Mouse (Mus musculus): Measurements from ENCODE around the gene Adap2. TPM values are rescaled to one million over a fixed set of nuclear protein-coding genes. Genes with fewer than 3 reads are reported as not detected.

The Adap2 gene
- polyA plus RNA-seq, 1 experiment from 2014 or later: 1.5 TPM

DNA sequence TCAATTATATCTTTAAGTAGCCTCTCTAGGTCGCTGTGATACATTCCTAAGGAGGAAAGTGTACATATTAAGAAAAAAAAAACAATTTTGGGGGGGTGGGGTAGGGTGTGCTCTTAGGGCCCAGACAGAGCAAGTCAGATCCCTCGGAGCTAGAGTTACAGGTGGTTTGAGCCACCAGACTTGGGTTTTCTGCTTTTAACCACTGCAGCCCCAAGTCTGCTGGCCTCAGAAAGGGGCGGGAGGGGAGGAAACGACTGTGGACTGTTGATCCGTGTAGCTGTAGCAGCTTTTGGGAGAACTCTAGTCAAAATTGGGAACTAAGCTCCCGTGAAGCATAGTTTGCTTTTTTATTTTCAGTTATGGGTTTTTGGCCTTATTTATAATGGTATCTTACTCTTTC lies 56.4 kb downstream of the Adap2 start:
- Histone ChIP-seq H3K4me3 (ENCODE audit: low read depth, low read length) (no peak overlapping the region; the same call in 1 of the 2 replicates), H3K4me2 (ENCODE audit: low read depth) (peak overlapping the region; percentile 61; the same call in 1 of the 2 replicates), H3K27me3 (ENCODE audit: control insufficient read depth, insufficient read depth, low read length) (no peaks in the 10 kb centered on the region), H3K27ac (ENCODE audit: low read depth, low read length) (no peak overlapping the region), H3K9me3 (ENCODE audit: control insufficient read depth, low read length) (no peaks in the 10 kb centered on the region), H3K4me1 (ENCODE audit: control insufficient read depth, insufficient read depth, low read length) (peaks cover 10% of the 10 kb centered on the region), H3K9ac (ENCODE audit: low read length) (no peak overlapping the region), H3K36me3 (ENCODE audit: control insufficient read depth, insufficient read depth, low read length) (no peaks in the 10 kb centered on the region)
- DNase-seq (ENCODE audit: low spot score) (no peak), ATAC-seq (ENCODE audit: insufficient read depth, low FRiP score, low TSS enrichment) (no peak)
- 60% methylated on average over 6 of the region's 6 CpGs for WGBS

DNA sequence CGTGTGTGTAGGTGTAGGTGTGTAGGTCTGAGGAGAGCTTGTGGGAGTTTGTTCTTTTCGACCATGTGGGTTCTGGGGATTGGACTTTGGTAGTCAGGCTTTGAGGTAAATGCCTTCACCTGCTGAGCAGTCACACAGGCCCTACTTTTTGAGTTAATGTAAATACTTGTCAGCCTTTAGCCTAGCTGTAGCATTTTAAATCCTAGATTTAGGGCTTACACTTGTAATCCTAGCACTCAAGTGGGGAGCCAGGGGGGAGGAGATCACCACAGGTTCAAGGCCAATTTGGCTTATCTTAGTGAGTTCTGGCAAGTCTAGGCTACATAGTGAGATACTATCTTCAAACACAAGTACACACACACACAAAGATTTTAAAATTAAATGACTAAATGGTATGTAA lies 58.4 kb downstream of the Adap2 start:
- no peaks in the 10 kb centered on the region for H3K27me3 ChIP-seq (ENCODE audit: control insufficient read depth, insufficient read depth, low read length)
- WGBS: 91% methylated on average over 2 of the region's 2 CpGs
- ATAC-seq (ENCODE audit: insufficient read depth, low FRiP score, low TSS enrichment) (no peak), DNase-seq (ENCODE audit: low spot score) (no peak)
- no peak overlapping the region for H3K4me3 ChIP-seq (ENCODE audit: low read depth, low read length)
- no peak overlapping the region for H3K27ac ChIP-seq (ENCODE audit: low read depth, low read length)
- H3K9me3 ChIP-seq (ENCODE audit: control insufficient read depth, low read length): no peaks in the 10 kb centered on the region
- H3K4me1 ChIP-seq (ENCODE audit: control insufficient read depth, insufficient read depth, low read length): peaks cover 10% of the 10 kb centered on the region
- no peaks in the 10 kb centered on the region for H3K36me3 ChIP-seq (ENCODE audit: control insufficient read depth, insufficient read depth, low read length)
- no peak overlapping the region for H3K4me2 ChIP-seq (ENCODE audit: low read depth)
- H3K9ac ChIP-seq (ENCODE audit: low read length): no peak overlapping the region

DNA sequence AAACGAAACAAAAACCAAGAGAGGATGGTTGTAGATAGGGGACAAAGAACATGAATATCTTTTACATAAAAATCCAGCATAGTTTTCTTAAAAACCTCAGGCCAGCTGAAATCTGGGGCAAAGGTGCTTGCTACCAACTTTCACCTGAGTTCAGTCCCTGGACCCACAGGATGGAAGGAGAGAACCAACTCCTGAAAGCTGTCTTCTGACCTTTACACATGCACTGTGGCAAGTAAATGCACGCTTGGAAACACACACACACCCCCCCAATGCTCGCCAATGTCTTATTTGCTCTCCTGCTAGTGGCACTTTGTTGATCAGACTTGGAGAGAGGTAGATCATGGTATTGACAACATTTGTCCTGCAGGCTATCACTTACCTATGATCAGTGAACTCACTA lies 61.4 kb downstream of the Adap2 start:
- no peak overlapping the region for H3K9ac ChIP-seq (ENCODE audit: low read length)
- H3K27ac ChIP-seq (ENCODE audit: low read depth, low read length): no peak overlapping the region
- no peaks in the 10 kb centered on the region for H3K9me3 ChIP-seq (ENCODE audit: control insufficient read depth, low read length)
- no peak overlapping the region for H3K4me2 ChIP-seq (ENCODE audit: low read depth)
- H3K4me1 ChIP-seq (ENCODE audit: control insufficient read depth, insufficient read depth, low read length): peaks cover 2% of the 10 kb centered on the region
- 92% methylated on average over 3 of the region's 3 CpGs for WGBS
- ATAC-seq (ENCODE audit: insufficient read depth, low FRiP score, low TSS enrichment): no peak
- H3K27me3 ChIP-seq (ENCODE audit: control insufficient read depth, insufficient read depth, low read length): no peaks in the 10 kb centered on the region
- DNase-seq (ENCODE audit: low spot score): no peak
- H3K4me3 ChIP-seq (ENCODE audit: low read depth, low read length): no peak overlapping the region
- no peaks in the 10 kb centered on the region for H3K36me3 ChIP-seq (ENCODE audit: control insufficient read depth, insufficient read depth, low read length)

DNA sequence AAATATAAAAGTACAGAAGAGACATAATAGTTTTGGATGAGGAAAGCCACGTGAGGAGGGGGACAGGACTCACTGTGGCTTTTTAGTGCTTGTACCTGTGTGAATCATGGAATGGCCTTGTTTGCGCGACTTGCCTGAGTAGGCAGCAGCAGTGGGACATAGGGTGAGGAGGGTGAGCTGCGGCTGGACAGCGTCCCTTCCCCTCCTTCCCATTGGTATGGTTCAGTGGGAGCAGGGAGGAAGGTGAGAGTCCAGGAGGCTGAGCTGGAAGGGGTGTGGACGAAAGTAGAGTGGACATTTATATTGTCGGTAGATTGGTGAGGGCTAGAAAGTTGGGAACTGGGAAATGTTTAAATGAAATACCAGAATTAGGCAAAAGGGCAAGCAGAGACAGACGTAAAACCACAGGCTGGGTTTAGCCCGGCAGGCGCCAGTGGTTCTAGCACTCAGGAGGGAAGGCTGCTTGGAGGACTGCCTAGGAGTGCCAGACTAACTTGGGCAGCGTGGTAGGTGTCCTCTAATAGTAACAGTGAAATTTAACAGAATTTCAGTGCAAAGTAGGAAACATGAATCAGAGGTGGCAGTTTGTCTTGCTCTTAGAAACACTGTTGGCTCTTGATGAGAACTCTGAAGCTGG lies 64.9 kb downstream of the Adap2 start:
- DNase-seq (ENCODE audit: low spot score): no peak
- 87% methylated on average over 11 of the region's 11 CpGs for WGBS
- ATAC-seq (ENCODE audit: insufficient read depth, low FRiP score, low TSS enrichment): no peak
- Histone ChIP-seq H3K4me2 (ENCODE audit: low read depth) (no peak overlapping the region), H3K4me3 (ENCODE audit: low read depth, low read length) (no peak overlapping the region), H3K9ac (ENCODE audit: low read length) (no peak overlapping the region), H3K27me3 (ENCODE audit: control insufficient read depth, insufficient read depth, low read length) (no peaks in the 10 kb centered on the region), H3K36me3 (ENCODE audit: control insufficient read depth, insufficient read depth, low read length) (no peaks in the 10 kb centered on the region), H3K4me1 (ENCODE audit: control insufficient read depth, insufficient read depth, low read length) (no peaks in the 10 kb centered on the region), H3K27ac (ENCODE audit: low read depth, low read length) (no peak overlapping the region), H3K9me3 (ENCODE audit: control insufficient read depth, low read length) (no peaks in the 10 kb centered on the region)

Other genes with a start within 250 kb of the Adap2 start
- gene Utp6, start 191.7 kb upstream of the Adap2 start, polyA plus RNA-seq (2014; fragmentation: Nextera tagmentation; extraction: Ambion mirVana): 84.3 and 87.2 TPM in 2 replicates
- 21.3 TPM in 2 replicates for gene Suz12, start 161.0 kb upstream of the Adap2 start, polyA plus RNA-seq (2014; fragmentation: Nextera tagmentation; extraction: Ambion mirVana)
- 34.6 and 39.2 TPM in 2 replicates for gene Crlf3, start 73.1 kb upstream of the Adap2 start, polyA plus RNA-seq (2014; fragmentation: Nextera tagmentation; extraction: Ambion mirVana)
- 14.2 and 15.6 TPM in 2 replicates for gene Atad5, start 64.7 kb upstream of the Adap2 start, polyA plus RNA-seq (2014; fragmentation: Nextera tagmentation; extraction: Ambion mirVana)
- 28.5 and 32.4 TPM in 2 replicates for gene Tefm, start 11.9 kb upstream of the Adap2 start, polyA plus RNA-seq (2014; fragmentation: Nextera tagmentation; extraction: Ambion mirVana)
- gene Rnf135, start 29.7 kb downstream of the Adap2 start, polyA plus RNA-seq (2014; fragmentation: Nextera tagmentation; extraction: Ambion mirVana): 2.9 and 3.3 TPM in 2 replicates
- gene Rhot1, start 54.9 kb downstream of the Adap2 start, polyA plus RNA-seq (2014; fragmentation: Nextera tagmentation; extraction: Ambion mirVana): 70.6 and 75.8 TPM in 2 replicates
- 33.5 and 42.7 TPM in 2 replicates for gene Rhbdl3, start 146.8 kb downstream of the Adap2 start, polyA plus RNA-seq (2014; fragmentation: Nextera tagmentation; extraction: Ambion mirVana)
- 23.1 and 26.2 TPM in 2 replicates for gene 5730455P16Rik, start 223.9 kb downstream of the Adap2 start, polyA plus RNA-seq (2014; fragmentation: Nextera tagmentation; extraction: Ambion mirVana)
- gene Zfp207, start 229.2 kb downstream of the Adap2 start, polyA plus RNA-seq (2014; fragmentation: Nextera tagmentation; extraction: Ambion mirVana): 307 and 321 TPM in 2 replicates